Mouse (Mus musculus) limb, embryonic 14.5 days (tissue): ENCODE measurements around the gene Necab2. TPM values are rescaled to one million over a fixed set of nuclear protein-coding genes. Genes with fewer than 3 reads are reported as not detected.
A peak's percentile ranks its signal among the peaks of the same experiment; 100 is the strongest.

Experiments
- ATAC-seq: fragments of 200-750 bp; cut with Nextera tagmentation; 2 replicates; pipeline ENCODE4 v1.8.0; 2017; ENCODE audit warnings: low read depth, moderate number of reproducible peaks, moderate TSS enrichment; ENCODE audit not compliant: low FRiP score
- DNase-seq: peaks from one replicate; pipeline ENCODE4 v3.0.0-alpha.2; 2015; ENCODE audit warnings: low spot score
- H3K27ac ChIP-seq: fragments of 300-500 bp; sonication (generic); replicated peaks from 2 replicates; pipeline ENCODE4 v1.5.1; 2014; ENCODE audit warnings: low read depth, mild to moderate bottlenecking, low read length, moderate library complexity, mixed read lengths
- H3K27me3 ChIP-seq: fragments of 300-500 bp; sonication (generic); 2 replicates; pipeline ENCODE4 v1.6.1; 2014; ENCODE audit warnings: low read length, mixed read lengths; ENCODE audit not compliant: control insufficient read depth, insufficient read depth
- H3K36me3 ChIP-seq: fragments of 300-500 bp; sonication (generic); 2 replicates; pipeline ENCODE4 v1.6.1; 2014; ENCODE audit warnings: mild to moderate bottlenecking, low read length, moderate library complexity, mixed read lengths; ENCODE audit not compliant: control insufficient read depth, insufficient read depth
- H3K4me1 ChIP-seq: fragments of 300-500 bp; sonication (generic); 2 replicates; pipeline ENCODE4 v1.6.1; 2014; ENCODE audit warnings: antibody characterized with exemption, low read length, mixed read lengths; ENCODE audit not compliant: control insufficient read depth, insufficient read depth
- H3K4me2 ChIP-seq: fragments of 300-500 bp; sonication (generic); replicated peaks from 2 replicates; pipeline ENCODE4 v1.6.1; 2014; ENCODE audit warnings: low read depth, mild to moderate bottlenecking, low read length, moderate library complexity; ENCODE audit not compliant: severe bottlenecking
- H3K4me3 ChIP-seq: fragments of 300-500 bp; sonication (generic); replicated peaks from 2 replicates; pipeline ENCODE4 v1.5.1; 2014; ENCODE audit warnings: low read length
- H3K9ac ChIP-seq: fragments of 300-500 bp; sonication (generic); 2 replicates; pipeline ENCODE4 v1.6.1; 2014; ENCODE audit warnings: mild to moderate bottlenecking, low read depth, low read length, moderate library complexity; ENCODE audit not compliant: severe bottlenecking
- H3K9me3 ChIP-seq: fragments of 300-500 bp; sonication (generic); 2 replicates; pipeline ENCODE4 v1.6.1; 2016; ENCODE audit warnings: low read length; ENCODE audit not compliant: control insufficient read depth
- POLR2A ChIP-seq: fragments of 200-500 bp; IDR thresholded peaks from 2 replicates; pipeline ENCODE4 v1.8.0; 2012; ENCODE audit warnings: inconsistent platforms, mild to moderate bottlenecking, moderate library complexity, borderline replicate concordance; ENCODE audit not compliant: insufficient read depth, insufficient read length; ENCODE audit errors: extremely low read depth
- WGBS: fragments of 180-500 bp; shearing (Covaris S2); extraction: QIAGEN DNeasy Blood & Tissue Kit; methylation state at CpG from one replicate; pipeline ENCODE4 v1.1.7; 2014; 5-methylcytosine and 5-hydroxymethylcytosine counted together
- polyA plus RNA-seq, 2 experiments: library from polyadenylated mRNA; depleted of rRNA in 1 of 2; stranded (reverse) in 1 of 2; unstranded in 1 of 2; fragments of >200 nt; fragmentation: Nextera tagmentation in 1 of 2; extraction: Ambion mirVana in 1 of 2; gene quantifications; 2 replicates each; pipeline versions ENCODE4 v1.2.1 to v1.2.3; 2012 to 2014

Gene Necab2
- polyA plus RNA-seq, 2 experiments, result 2.2 to 7.8 TPM

DNA sequence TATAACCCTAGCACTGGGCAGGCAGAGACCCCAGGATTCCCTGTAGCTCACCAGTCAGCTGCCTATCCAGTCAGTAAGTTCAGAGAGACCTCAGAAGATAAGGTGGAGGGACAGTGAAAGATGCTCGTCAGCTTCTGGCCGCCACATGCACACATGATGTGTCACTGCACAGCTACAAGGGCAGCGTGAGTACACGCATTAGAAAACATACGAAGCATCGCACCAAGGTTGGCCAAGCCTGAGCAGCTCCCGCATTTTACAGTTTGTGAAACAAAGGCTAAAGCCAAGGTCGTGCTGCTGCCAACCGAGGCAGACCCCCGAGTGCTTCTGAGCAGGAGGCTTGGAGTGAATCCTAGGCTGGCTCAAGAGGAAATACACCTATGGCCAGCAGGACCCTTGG, 32.9 kb upstream of the Necab2 start:
- WGBS, result 80% methylated on average over 10 of the region's 10 CpGs
- TF ChIP-seq POLR2A, result no peak
- H3K27me3 ChIP-seq, result no peaks in the 10 kb centered on the region

DNA sequence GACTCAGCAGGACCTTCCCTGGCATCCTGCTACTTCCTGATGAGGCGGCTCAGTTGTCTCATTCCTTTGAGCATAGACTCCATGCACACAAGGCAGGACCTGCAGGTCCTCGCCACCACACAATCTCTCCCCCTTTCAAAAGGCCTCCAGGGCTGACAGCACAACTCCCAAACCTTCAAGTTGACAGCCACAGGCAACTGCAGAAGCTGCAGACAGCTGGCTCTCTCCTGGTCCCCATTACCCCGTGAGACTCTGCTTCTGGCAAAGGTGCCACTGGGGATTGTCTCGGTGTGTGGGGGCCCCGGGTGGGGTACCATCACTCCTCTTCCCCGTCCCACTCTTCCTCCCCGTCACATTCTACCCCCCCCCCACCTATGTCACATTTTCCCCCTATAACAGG, 26.2 kb upstream of the Necab2 start:
- 68% methylated on average over 7 of the region's 7 CpGs for WGBS

More for the DNA sequence above, 32.9 kb upstream of the Necab2 start:
- ATAC-seq (no peak), DNase-seq (no peak)
- Histone ChIP-seq H3K9ac (no peak overlapping the region), H3K27ac (no peak overlapping the region), H3K4me1 (0 out of 2 replicates have a peak, but pooled peaks cover 3% of the 10 kb centered on the region), H3K9me3 (no peaks in the 10 kb centered on the region), H3K36me3 (peaks cover 29% of the 10 kb centered on the region), H3K4me2 (no peak overlapping the region), H3K4me3 (no peak overlapping the region)

DNA sequence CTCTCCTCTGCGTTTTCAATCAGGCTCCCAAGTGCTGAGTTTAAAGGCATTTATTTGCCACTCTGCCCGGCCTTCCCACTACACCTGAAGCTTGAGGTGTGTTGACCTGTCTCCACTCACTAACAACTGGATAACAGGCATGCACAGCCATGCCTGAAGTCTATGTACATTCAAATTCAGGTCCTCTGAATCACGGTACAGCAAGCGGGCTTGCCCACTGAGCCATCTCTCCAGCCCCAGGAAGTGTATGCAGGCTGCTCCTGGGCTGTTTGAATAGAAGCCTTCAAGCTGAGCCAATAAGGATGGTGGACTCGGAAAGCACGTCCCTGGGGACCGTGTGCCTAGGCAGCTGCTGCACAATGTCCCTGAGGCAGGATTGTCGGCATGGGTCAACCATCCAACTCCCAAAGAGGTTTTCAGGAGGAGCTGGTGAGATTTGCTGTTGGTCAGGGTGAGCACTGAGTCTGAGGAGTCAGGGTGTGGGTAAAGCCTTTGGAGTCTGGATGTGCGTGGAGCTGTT, 24.9 kb upstream of the Necab2 start:
- ATAC-seq (no peak), DNase-seq (no peak)
- H3K4me3 ChIP-seq, result no peak overlapping the region
- 63% methylated on average over 9 of the region's 9 CpGs for WGBS
- no peaks in the 10 kb centered on the region for H3K36me3 ChIP-seq
- no peak for TF ChIP-seq POLR2A
- no peaks in the 10 kb centered on the region for H3K27me3 ChIP-seq
- no peak overlapping the region for H3K9ac ChIP-seq
- no peak overlapping the region for H3K27ac ChIP-seq
- H3K4me1 ChIP-seq, result peaks cover 5% of the 10 kb centered on the region; the same call in 1 of the 2 replicates
- no peaks in the 10 kb centered on the region for H3K9me3 ChIP-seq
- no peak overlapping the region for H3K4me2 ChIP-seq

More for the DNA sequence above, 26.2 kb upstream of the Necab2 start:
- H3K4me1 ChIP-seq, result peaks cover 5% of the 10 kb centered on the region; the same call in 1 of the 2 replicates
- no peak overlapping the region for H3K4me2 ChIP-seq
- H3K9me3 ChIP-seq, result no peaks in the 10 kb centered on the region
- no peak overlapping the region for H3K4me3 ChIP-seq
- no peaks in the 10 kb centered on the region for H3K27me3 ChIP-seq
- no peak for ATAC-seq
- no peak for TF ChIP-seq POLR2A
- no peak overlapping the region for H3K9ac ChIP-seq
- no peaks in the 10 kb centered on the region for H3K36me3 ChIP-seq
- no peak for DNase-seq
- H3K27ac ChIP-seq, result no peak overlapping the region

DNA sequence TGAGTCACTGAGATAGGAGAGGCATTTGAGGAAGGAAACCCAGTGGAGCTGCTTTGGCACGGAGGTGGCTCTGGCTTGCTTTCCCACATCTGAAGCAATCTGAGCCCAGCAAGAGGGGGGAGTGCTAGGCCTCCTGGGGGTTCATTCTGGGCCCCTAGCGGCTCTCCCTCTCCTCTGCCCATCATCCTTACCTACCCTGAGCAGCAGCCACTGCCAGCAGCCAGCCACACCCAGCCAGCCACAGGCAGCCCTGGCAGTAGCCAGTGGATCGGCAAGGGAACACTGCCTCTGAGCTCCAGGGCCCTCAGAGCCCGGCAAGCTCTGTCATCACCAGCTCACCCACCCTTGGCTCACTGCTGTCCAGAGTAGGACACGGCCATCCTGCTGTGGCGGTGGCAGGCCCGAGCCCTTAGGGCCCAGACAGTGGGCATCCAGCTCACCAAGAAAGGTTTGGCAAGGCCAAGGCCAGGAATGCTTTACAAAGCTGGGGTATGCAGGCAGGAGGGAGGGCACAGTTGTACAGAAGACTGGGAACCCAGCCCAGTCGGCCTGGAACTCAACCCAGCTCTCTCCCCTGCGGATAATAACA, 24.3 kb upstream of the Necab2 start:
- H3K9ac ChIP-seq, result no peak overlapping the region
- no peak overlapping the region for H3K27ac ChIP-seq
- no peak for TF ChIP-seq POLR2A

DNA sequence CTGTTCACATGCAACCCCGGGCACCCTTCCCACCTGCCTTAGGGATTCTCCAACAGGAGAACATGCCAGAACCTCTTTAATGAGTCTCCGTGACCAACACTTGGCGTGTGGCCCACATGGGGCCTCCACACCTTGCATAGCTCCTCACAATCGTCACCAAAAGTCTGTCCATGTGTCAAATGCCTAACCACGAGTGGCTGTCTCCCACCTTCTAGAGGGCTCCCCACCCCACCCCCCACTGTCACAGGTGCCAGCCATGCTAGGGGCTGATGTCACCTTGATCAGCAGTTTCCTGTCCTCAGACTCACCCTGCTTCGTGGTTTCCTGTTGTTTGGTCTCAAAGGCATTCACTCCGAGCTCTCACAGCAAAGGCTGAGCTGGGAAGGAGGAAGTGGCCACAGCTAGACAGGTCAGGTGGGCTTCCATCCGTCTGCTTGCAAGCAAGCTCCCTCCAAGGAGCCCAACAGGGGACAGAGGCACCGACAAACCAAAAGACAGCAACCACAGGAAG, 22.8 kb upstream of the Necab2 start:
- Histone ChIP-seq H3K9ac (no peak overlapping the region), H3K4me1 (peaks cover 5% of the 10 kb centered on the region; the same call in 1 of the 2 replicates), H3K27me3 (no peaks in the 10 kb centered on the region), H3K9me3 (no peaks in the 10 kb centered on the region), H3K27ac (no peak overlapping the region), H3K36me3 (no peaks in the 10 kb centered on the region), H3K4me3 (no peak overlapping the region), H3K4me2 (no peak overlapping the region)
- ATAC-seq (peak; percentile 16; the same call in 1 of the 2 replicates), DNase-seq (no peak)
- WGBS, result 41% methylated on average over 9 of the region's 9 CpGs
- no peak for TF ChIP-seq POLR2A

More for the DNA sequence above, 24.3 kb upstream of the Necab2 start:
- H3K4me1 ChIP-seq, result peaks cover 5% of the 10 kb centered on the region; the same call in 1 of the 2 replicates
- WGBS, result 65% methylated on average over 9 of the region's 9 CpGs
- no peaks in the 10 kb centered on the region for H3K36me3 ChIP-seq
- ATAC-seq (no peak), DNase-seq (no peak)
- no peak overlapping the region for H3K4me3 ChIP-seq
- H3K9me3 ChIP-seq, result no peaks in the 10 kb centered on the region
- no peaks in the 10 kb centered on the region for H3K27me3 ChIP-seq
- no peak overlapping the region for H3K4me2 ChIP-seq
